Mouse (Mus musculus): ENCODE results near the gene Gm17324. TPM values are rescaled to one million over a fixed set of nuclear protein-coding genes. Genes with fewer than 3 reads are reported as not detected.

Gene Gm17324
- total RNA-seq, 2 experiments from 2014 or later = 1.4 to 1.5 TPM

DNA sequence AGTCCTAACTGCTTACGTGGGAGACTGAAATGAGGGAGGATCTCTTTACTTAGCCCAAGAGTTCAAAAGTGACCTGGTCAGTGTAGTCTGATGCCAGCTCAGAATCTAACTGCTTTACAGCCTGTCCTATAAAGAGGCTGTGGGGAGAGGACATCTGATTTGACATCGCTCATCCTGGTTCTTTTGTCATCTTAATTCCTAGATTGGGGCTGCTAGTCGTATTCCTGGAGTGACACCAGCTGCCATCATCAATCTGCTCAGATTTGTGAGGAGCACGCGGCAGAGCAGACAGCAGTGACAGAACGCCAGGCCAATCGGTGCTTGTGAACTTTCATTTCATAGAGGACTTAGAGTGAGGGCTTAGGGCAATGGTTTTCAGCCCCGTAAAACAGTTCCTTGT lies 25.0 kb upstream of the Gm17324 start:
- DNase-seq (ENCODE audit: low spot score in 2 of 2) = no peak

DNA sequence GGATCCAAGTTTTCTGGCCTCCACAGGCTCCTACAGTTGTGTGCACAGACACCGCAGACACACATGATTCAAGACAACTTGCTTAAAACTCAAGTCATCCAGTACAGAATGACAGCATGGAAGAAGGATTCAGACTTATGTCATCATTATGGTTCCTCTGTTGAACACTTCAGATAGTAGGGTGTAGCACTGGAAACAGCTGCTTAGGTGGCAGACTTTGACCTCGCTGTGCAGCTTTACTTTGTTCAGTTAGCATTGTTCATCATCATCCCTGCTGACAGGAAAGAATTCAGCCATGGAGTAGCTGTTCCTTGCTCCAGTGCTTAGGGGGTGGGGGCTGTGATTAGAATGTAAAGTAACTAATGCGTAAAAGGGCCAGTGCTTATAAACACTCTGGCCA lies 17.1 kb upstream of the Gm17324 start:
- DNase-seq (ENCODE audit: low spot score in 2 of 2) = no peak

DNA sequence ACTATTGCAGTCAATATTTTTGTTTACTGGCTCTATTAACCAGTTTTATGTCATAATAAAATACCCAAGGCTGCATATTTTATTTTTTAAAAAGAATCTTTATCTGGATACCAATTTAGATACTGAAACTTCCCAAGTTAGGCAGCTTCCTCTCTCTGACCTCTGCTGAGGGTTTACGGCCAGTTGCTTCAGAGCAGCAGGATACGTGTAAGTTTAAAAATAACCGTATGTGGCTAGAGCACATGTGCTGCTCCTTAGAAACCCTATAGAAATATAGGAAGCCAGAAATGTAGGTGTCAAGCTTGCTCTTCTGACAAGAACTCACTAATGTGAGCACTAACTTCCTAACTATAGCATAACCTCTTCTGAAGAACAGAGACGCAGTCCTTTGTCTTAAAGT lies 14.8 kb upstream of the Gm17324 start:
- no peak for DNase-seq (ENCODE audit: low spot score in 2 of 2)

DNA sequence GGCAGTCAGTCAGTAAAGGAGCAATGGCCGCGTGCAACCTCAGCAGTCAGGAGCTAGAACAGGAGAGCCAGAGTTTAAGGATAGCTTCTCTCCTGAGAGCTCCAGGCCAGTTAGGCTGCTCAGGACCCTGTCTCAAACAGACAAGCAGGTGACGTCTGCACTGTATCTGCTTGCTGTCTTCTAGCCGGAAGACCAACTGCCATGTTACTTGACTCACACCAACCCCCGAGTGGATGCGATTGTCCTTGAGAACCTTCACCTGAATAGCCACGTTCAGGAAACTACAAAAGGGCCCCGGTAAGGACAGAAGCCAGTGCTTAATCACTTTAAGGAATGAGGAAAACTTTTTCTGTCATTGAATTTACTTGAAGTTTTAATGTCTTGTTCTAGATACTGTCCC lies 8.4 kb upstream of the Gm17324 start:
- no peak for DNase-seq (ENCODE audit: low spot score in 2 of 2)

DNA sequence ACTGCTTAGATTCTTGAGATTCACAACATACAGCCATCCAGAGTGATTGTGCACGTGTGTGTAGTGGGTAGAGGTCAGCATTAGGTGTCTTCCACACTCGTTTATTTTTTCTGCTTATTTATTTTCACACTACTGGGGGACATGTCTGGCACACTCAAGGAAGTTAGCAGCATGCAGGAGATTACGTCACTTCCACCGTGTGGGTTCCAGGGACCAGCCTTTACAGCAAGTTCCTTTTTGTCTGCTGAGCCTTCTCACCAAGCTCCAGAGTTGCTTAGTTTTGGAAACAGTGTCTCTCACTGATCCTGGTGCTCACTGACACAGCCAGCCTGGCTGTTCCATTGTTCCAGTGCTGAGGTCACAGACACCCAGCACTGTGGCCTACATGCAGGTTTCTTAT lies 2.8 kb upstream of the Gm17324 start:
- DNase-seq (ENCODE audit: low spot score in 2 of 2) = no peak

DNA sequence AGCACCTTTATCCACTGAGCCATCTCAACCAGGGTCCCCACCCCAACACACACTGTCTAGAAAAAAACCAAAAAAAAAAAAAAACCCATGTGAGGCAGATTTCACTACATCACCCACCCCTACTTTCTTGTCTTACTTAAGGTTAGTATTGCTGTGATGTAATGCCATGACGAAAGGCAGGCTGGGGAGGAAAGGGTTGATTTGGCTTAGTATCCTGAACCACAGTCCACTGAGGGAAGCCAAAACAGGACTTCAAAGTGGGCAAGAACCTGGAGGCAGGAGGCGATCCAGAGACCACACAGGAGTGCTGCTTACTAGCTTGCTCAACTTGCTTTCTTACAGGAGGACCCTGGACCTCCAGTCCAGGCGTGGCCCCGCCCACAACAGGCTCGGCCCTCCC lies 1.8 kb upstream of the Gm17324 start:
- no peak for DNase-seq (ENCODE audit: low spot score in 2 of 2)

DNA sequence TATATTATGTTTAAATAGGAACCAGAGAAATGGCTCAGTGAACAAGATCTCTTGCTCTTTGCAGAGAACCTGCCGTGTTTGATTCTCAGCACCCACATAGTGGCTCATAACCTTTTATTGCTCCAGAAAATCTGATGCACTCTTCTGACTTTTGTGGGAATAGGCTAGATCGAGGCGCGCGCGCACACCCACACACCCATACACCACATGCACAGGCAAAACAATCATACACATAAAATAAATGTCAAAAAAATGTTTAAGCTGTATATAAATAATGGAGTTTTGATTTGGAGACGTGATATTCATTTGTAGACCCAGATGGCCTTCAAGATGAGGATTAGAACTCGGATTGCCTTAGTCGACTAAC lies 997 bp downstream of the Gm17324 start:
- DNase-seq (ENCODE audit: low spot score in 2 of 2) = no peak

DNA sequence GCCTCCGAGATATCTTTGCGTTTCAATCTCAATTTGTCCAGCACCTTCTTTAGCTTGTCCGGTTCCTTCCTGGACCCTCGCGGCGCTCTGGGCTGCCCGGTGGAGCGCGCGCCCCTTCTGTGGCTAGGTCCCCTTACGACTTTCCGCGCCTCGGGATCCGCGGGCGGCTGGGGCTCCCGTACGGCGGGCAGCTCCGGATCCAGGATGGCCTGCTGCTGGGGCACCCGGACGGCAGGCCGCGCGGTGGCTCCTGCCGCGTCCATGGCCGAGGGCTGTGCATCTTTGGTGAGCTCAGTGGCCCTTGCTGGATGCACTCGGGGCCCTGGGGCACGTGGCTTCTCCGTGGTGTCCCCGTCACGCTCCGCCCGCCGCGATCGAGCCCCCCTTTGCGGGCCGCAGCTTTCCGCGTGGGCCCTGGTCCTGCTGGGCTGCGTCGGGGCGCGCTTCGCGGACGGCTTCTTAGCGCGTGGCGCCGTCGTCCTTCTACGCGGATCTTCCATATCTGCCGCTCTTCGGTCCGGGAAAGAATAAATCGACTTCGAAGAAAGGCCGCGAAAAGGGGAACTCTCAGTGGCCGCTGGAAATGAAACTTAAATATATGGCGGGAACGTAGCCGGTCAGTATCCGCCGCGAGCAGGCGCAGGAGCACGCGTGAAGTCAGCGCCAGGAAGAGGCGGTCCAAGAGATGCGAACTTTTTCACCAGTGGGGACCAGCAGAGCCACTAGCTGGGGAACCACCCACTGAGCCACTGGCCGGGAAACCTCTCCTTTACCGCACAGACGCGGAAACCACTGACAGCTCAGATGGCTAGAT lies 5.8 kb downstream of the Gm17324 start, which contains the start of gene Cgas:
Gene Cgas, minus strand, starts transcription at position 659 of the 814 bp plus-strand sequence.
- DNase-seq (ENCODE audit: low spot score in 2 of 2) = peak; percentile 11 to 35

DNA sequence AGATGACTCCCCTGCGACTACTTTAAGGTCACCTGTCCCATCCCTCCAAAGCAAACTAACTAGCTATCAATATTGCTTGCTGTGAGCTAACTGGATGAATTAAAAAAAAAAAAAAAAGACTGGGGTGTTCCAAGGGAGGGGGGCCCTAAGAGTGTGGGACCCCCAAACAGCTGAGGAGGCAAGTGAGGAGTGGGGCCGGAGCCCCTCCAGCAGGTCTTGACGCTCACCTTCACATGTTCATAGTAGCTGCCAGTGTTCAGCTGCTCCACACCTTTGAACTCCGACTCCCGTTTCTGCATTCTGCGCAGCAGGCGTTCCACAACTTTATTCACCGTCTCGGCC lies 6.4 kb downstream of the Gm17324 start:
- DNase-seq (ENCODE audit: low spot score in 2 of 2) = no peak

DNA sequence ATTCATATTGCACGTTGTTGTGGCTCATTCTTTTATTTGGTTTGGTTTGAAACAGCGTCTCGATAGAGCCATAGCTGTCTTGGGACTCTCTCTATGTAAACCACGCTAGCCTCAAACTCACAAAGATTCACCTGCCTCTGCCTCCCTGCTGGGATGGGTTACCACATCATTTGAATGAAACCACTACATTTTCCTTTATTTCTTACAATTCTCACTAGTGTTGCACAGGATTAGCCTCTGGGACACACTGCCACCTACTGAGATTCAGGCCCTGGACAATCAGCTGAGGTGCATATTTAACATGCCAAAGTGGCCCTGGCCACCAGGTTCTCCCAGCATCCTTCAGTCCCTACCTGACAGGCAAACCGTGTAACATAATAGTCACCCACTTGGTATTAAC lies 9.2 kb downstream of the Gm17324 start:
- no peak for DNase-seq (ENCODE audit: low spot score in 2 of 2)

DNA sequence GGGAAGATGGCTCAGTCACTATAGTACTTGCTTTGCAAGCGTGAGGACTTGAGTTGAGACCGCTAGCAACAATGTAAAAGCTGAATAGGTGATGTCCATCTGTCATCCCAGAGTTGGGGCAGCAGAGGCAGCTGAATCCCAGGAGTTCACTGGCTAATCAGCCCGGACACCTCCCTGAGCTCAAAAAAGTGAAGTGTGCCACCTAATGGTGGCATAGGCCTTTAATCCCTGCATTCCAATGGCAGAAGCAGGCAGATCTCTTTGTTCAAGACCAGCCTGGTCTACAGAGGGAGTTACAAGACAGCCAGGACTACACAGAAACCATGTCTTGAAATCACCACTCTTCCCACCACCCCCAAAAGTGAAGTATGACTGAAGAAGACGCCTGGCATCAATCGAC lies 16.1 kb downstream of the Gm17324 start:
- no peak for DNase-seq (ENCODE audit: low spot score in 2 of 2)

DNA sequence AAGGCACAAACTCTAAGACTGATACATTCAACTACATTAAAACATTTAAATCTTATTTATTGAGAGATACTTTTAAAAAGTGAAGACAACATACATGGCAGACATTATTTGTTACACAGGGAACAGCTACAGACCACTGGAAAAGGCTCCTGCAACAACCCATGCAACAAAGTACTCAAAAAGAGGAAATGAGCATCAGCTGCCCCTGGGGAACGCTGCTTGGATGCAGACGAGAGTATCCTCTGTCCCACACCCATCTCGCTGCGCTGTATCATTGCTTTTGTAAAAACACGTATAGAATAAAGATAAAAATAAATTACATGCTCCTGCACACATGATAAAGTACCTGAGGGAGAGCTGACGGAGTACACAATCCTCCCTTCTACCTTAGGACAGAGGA lies 18.1 kb downstream of the Gm17324 start:
- DNase-seq (ENCODE audit: low spot score in 2 of 2) = no peak

DNA sequence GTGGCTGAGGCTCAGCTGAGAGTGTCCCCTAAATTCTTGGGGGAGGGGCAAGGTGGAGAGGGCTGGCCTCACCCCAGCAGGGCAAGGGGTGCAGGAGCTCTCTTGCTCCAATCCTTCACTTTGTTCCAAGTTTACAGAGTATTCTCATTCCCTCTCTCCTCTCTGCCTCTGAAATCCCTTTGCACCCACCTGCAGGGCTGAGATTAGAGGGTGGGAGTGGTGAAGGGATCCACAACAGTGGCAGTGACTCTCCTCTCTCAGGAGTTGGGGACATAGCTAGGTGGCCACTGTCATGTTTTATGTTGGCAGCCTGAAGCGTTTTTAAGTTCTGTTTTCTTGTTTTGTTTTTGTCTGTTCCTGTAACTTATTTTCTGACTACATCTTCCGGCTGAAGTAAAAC lies 19.0 kb downstream of the Gm17324 start:
- no peak for DNase-seq (ENCODE audit: low spot score in 2 of 2)

DNA sequence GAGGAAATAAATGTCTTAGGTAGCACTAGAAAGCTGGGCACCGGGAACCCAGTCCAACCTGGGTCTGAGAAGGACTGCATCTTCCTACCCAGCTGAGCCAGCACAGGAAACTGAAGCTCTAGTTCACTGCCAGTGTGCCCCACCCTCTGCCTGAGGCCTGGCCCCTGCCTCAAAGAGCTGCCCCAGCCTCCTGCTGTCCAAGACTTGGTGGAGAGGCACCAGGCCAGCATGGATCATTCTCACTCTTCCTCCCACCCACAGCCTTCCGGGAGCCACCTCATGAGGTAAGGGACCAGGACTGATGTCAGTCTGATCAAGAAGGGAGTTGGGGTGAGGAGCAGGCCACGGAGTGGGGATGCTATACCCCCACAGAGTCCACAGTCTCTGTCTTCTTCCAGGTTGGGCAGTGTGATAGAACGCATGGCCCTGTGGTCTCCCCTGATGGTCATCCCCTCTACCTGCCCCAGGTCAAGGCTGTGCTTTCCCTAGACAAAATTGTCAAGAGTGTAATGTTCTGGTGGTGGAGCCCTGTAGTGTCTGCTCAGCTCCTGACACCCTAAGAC lies 19.6 kb downstream of the Gm17324 start:
- DNase-seq (ENCODE audit: low spot score in 2 of 2) = peak in 1 of 2 experiments; percentile 13

DNA sequence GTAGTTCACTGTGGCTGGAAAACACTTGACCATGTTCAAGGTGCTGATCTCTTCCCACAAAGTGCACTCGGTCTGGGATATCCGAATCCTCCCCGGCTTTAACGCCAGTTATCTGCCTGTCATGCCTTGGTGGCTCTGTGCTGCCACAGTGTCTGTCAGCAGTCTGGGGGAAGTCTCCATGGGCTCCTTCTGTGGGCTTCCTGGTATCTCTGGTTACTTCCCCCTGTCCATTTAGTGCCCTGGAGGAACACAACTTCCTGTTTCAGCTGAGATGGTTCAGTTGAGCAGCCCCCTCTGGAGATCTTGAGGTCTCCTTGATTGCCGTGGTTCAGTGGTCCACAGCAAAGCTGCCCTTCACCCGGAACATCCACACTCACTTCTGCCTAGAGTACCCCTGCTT lies 20.4 kb downstream of the Gm17324 start:
- no peak for DNase-seq (ENCODE audit: low spot score in 2 of 2)

DNA sequence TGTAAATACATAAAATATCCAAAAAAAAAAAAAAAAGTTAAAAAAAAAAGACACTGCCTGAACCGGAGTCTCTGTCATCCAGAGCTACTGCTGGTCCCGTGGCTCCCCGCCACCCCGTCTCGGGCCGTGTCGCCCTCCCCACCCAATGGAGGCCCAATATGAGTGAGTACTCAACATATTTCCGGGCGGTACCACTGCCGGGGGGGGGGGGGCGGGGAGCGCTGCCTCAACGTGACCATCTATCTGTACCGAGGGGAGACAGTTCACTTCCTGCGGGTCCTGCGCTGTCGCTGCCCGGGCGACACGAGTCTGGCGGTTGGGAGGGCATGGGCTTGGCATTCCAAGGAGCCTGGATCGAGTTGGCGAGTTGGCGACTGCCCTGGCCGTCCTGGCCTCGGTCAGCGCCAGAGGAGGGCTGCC lies 21.2 kb downstream of the Gm17324 start:
- peak in 1 of 2 experiments; percentile 26 for DNase-seq (ENCODE audit: low spot score in 2 of 2)

DNA sequence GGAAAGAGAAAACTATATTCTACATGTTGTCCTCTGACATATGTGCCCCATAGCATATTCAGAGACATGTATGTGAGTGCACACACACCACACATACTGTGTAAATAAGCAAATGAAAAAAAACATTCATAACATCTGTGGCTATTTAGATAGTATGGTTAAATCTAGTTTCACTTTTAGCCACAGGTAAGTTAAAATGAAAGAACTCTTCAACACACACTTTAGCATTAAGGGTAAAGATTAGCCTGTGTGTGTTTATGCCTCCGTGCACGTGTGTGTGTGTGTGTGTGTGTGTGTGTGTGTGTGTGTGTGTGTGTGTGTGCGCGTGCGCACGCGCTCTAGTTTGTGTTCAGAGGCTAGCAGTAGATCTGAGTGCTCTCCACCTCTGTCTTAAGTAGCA lies 47.0 kb downstream of the Gm17324 start:
- no peak for DNase-seq (ENCODE audit: low spot score in 2 of 2)

DNA sequence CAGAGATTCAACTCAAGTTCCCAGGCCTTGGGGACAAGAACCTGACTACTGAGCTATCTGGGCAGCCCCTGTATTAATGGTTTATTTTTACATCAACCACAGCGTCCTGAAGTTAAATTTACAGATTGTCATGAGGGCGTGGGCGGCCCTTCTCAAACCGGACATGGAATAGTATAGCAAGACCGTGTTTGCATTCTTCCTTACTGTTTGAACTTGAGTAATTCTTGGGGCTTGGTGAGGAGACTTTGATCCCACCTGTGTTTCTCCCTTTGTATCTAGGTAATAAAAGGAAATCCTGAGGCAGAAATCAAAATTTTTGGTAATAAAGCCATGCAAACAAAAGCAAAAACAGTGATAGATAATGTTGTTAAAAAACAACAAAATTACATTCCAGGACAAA lies 48.0 kb downstream of the Gm17324 start:
- DNase-seq (ENCODE audit: low spot score in 2 of 2) = no peak

Small RNAs within 50 kb of the gene (microRNA-seq; reads per million reads assigned to microRNA genes)
- 0 reads per million in 2 experiments for gene Gm26377

Other genes starting within 250 kb of the Gm17324 start
- gene Gsta1, start 218.1 kb downstream of the Gm17324 start, total RNA-seq (2021) = not detected
- not detected for gene Gm3776, start 191.7 kb downstream of the Gm17324 start, total RNA-seq (2021)
- not detected for gene Gm10639, start 158.9 kb downstream of the Gm17324 start, total RNA-seq (2021)
- not detected for gene Omt2a, start 134.0 kb downstream of the Gm17324 start, total RNA-seq (2021)
- not detected for gene Omt2b, start 121.2 kb downstream of the Gm17324 start, total RNA-seq (2021)
- gene Gsta2, start 93.0 kb downstream of the Gm17324 start, total RNA-seq (2021) = not detected
- gene Dppa5a, start 80.6 kb downstream of the Gm17324 start, total RNA-seq (2021) = not detected
- under 1 TPM; 0.16 to 0.71 TPM for gene Ooep, start 70.1 kb downstream of the Gm17324 start, total RNA-seq (2021)
- under 1 TPM in 1 of 2 experiments, not detected in 1; 0.16 TPM for gene Ddx43, start 53.0 kb downstream of the Gm17324 start, total RNA-seq (2021)
- gene Cgas, start 5.5 kb downstream of the Gm17324 start, total RNA-seq (2021) = under 1 TPM; 0.94 to 0.96 TPM
- 10 to 100 TPM; 20.4 to 22.9 TPM for gene Mto1, start 578 bp downstream of the Gm17324 start, total RNA-seq (2021)
- gene Eef1a1, start 40.4 kb upstream of the Gm17324 start, total RNA-seq (2021) = 1,000 to 10,000 TPM; 4,076 to 4,543 TPM
- 10 to 100 TPM; 13.4 to 16.2 TPM for gene Slc17a5, start 139.3 kb upstream of the Gm17324 start, total RNA-seq (2021)
- 1 to 10 TPM; 5.2 to 5.3 TPM for gene Cd109, start 166.8 kb upstream of the Gm17324 start, total RNA-seq (2021)

Data from layer of hippocampus, postnatal 10 days (tissue).